Mouse (Mus musculus) liver, embryonic 14.5 days (tissue): ENCODE results near the gene Trp53bp1. TPM values are rescaled to one million over a fixed set of nuclear protein-coding genes. Genes with fewer than 3 reads are reported as not detected.

Experiments
- ATAC-seq: fragments of 200-750 bp; cut with Nextera tagmentation; 2 replicates; pipeline ENCODE4 v1.8.0; 2017; ENCODE audit warnings: moderate number of reproducible peaks, mild to moderate bottlenecking, moderate library complexity; ENCODE audit not compliant: insufficient read depth
- DNase-seq, 3 experiments: peaks; one replicate each; pipeline ENCODE4 v3.0.0-alpha.2; 2012 to 2013; ENCODE audit warnings: low read depth in 3 of 3, low spot score in 3 of 3
- H3K27ac ChIP-seq: fragments of 300-500 bp; sonication (generic); 2 replicates; pipeline ENCODE4 v1.5.1; 2014; ENCODE audit warnings: moderate library complexity, mild to moderate bottlenecking, control low read depth, inconsistent platforms
- H3K27me3 ChIP-seq: fragments of 300-500 bp; sonication (generic); 2 replicates; pipeline ENCODE4 v1.6.1; 2014; ENCODE audit warnings: mild to moderate bottlenecking, low read length, moderate library complexity; ENCODE audit not compliant: control insufficient read depth, insufficient read depth
- H3K36me3 ChIP-seq: fragments of 300-500 bp; sonication (generic); replicated peaks from 2 replicates; pipeline ENCODE4 v1.6.1; 2014; ENCODE audit warnings: low read depth; ENCODE audit not compliant: control insufficient read depth, insufficient read depth
- H3K4me1 ChIP-seq, 2 experiments: fragments of 200-500 bp in 1 of 2; fragments of 300-500 bp in 1 of 2; sonication (generic) in 1 of 2; replicated peaks; 2 replicates each; pipeline ENCODE4 v1.6.1; 2012 to 2014; ENCODE audit warnings: antibody characterized with exemption in 1 of 2, inconsistent platforms in 1 of 2, low read length in 1 of 2; ENCODE audit not compliant: control insufficient read depth in 2 of 2, insufficient read depth in 2 of 2
- H3K4me2 ChIP-seq: fragments of 300-500 bp; sonication (generic); 2 replicates; pipeline ENCODE4 v1.6.1; 2014; ENCODE audit warnings: low read depth, mild to moderate bottlenecking, control low read depth, moderate library complexity
- H3K4me3 ChIP-seq, 2 experiments: fragments of 200-500 bp in 1 of 2; fragments of 300-500 bp in 1 of 2; sonication (generic) in 1 of 2; 2 replicates each; pipeline ENCODE4 v1.5.1; 2012 to 2014; ENCODE audit warnings: low read depth in 2 of 2, low read length in 2 of 2, mild to moderate bottlenecking in 2 of 2, control low read depth in 1 of 2, inconsistent platforms in 1 of 2, moderate library complexity in 1 of 2; ENCODE audit not compliant: insufficient read depth in 1 of 2
- H3K9ac ChIP-seq: fragments of 300-500 bp; sonication (generic); replicated peaks from 2 replicates; pipeline ENCODE4 v1.6.1; 2014; ENCODE audit warnings: mild to moderate bottlenecking, control low read depth, moderate library complexity
- H3K9me3 ChIP-seq: fragments of 300-500 bp; sonication (generic); 2 replicates; pipeline ENCODE4 v1.6.1; 2016; ENCODE audit warnings: low read length, mixed read lengths; ENCODE audit not compliant: control insufficient read depth
- CTCF ChIP-seq: IDR thresholded peaks from 2 replicates; pipeline ENCODE4 v1.5.1; 2016; ENCODE audit warnings: antibody characterized with exemption, low read depth, control low read depth
- EP300 ChIP-seq: IDR thresholded peaks from 2 replicates; pipeline ENCODE4 v1.6.1; 2016; ENCODE audit warnings: antibody characterized with exemption, low read depth
- WGBS: fragments of 180-500 bp; shearing (Covaris S2); extraction: QIAGEN DNeasy Blood & Tissue Kit; methylation state at CpG from one replicate; pipeline ENCODE4 v1.1.7; 2014; ENCODE audit not compliant: insufficient replicate concordance; 5-methylcytosine and 5-hydroxymethylcytosine counted together
- polyA plus RNA-seq, 2 experiments: library from polyadenylated mRNA; depleted of rRNA in 1 of 2; stranded (reverse) in 1 of 2; unstranded in 1 of 2; fragments of >200 nt; fragmentation: Nextera tagmentation in 1 of 2; extraction: Ambion mirVana in 1 of 2; gene quantifications; 2 replicates each; pipeline versions ENCODE4 v1.2.1 to v1.2.3; 2012 to 2014

Trp53bp1 gene
- polyA plus RNA-seq, 2 experiments: 14.1 to 17.0 TPM

DNA sequence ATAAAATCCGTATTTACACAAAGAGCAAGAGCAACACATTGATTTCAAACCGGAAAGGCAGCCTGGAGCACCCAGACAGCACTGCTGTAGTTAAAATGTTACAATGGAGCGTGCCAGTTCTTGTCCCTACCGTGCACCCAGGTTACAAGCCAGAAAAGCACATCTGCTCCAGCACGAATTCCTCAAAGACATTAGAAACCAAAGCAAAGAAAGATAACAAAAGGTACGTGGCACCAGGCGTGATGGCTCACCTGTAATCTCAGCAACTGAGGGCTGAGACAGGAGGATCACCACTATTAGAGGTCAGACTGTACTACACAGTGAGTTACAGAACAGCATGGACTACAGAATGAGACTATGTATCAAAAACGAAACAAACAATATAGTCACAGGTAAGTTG lies 2.8 kb downstream of the Trp53bp1 start:
- WGBS: 71% methylated on average over 8 of the region's 8 CpGs
- Histone ChIP-seq H3K9me3 (no peaks in the 10 kb centered on the region), H3K4me1 (peaks cover 4 to 7% of the 10 kb centered on the region in 2 experiments; a peak in 3 of 4 replicates), H3K9ac (no peak overlapping the region), H3K4me2 (no peak overlapping the region), H3K4me3 (no peak overlapping the region), H3K27ac (no peak overlapping the region), H3K36me3 (no peaks in the 10 kb centered on the region), H3K27me3 (no peaks in the 10 kb centered on the region)
- no peak for TF ChIP-seq CTCF
- no peak for TF ChIP-seq EP300
- ATAC-seq (no peak), DNase-seq (no peak)

GRCm38 (mm10) chr2:121249758-121250157 lies 21.4 kb downstream of the Trp53bp1 start:
- Histone ChIP-seq H3K36me3 (no peaks in the 10 kb centered on the region), H3K27ac (no peak overlapping the region), H3K4me1 (no peaks in the 10 kb centered on the region), H3K4me3 (no peak overlapping the region), H3K9me3 (no peaks in the 10 kb centered on the region), H3K4me2 (no peak overlapping the region), H3K9ac (no peak overlapping the region), H3K27me3 (no peaks in the 10 kb centered on the region)
- TF ChIP-seq EP300 (no peak), CTCF (no peak)
- WGBS: 71% methylated on average over 2 of the region's 2 CpGs
- ATAC-seq (no peak), DNase-seq (no peak)

DNA sequence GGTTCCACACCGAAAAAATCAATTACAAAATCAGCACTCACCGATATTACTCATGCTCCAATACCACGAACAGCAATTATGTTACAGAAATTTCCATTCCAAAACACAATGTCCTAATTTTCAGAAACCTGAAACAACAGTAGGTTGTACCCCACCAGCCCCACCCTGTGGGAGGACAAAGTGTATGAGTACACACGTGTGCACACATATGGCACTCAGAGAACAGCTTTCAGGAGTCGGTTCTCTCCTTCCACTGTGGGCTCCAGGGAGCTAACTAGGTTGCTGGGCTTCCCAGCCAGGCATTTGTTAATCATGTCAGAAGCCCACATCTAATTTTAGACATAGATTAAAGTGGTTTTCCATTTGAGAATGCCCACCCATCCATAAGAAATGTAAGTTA lies 27.1 kb downstream of the Trp53bp1 start:
- no peaks in the 10 kb centered on the region for H3K4me1 ChIP-seq
- TF ChIP-seq CTCF: no peak

DNA sequence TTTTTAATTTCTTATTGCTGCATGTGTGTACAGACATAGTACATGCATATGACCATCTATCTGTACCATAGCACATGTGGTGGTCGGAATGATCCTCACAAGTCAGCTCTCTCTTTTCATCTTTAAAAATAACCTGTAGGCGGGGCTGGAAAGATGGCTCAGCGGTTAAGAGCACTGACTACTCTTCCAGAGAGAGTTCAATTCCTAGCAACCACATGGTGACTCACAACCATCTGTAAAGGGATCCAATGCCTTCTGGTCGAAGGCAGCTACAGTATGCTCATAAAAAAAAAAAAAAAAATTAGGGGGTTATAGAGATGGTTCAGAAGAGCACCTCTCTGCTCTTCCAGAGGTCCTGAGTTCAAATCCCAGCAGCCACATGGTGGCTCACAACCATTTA lies 31.8 kb downstream of the Trp53bp1 start:
- Histone ChIP-seq H3K4me2 (no peak overlapping the region), H3K36me3 (peaks cover 3% of the 10 kb centered on the region), H3K4me1 (peaks cover 9 to 22% of the 10 kb centered on the region in 2 experiments), H3K9ac (no peak overlapping the region), H3K9me3 (no peaks in the 10 kb centered on the region), H3K4me3 (no peak overlapping the region), H3K27ac (no peak overlapping the region), H3K27me3 (no peaks in the 10 kb centered on the region)
- no peak for ATAC-seq
- WGBS: 65% methylated on average over 4 of the region's 4 CpGs
- no peak for DNase-seq
- TF ChIP-seq EP300: no peak
- TF ChIP-seq CTCF: no peak

More for the DNA sequence above, 27.1 kb downstream of the Trp53bp1 start:
- Histone ChIP-seq H3K4me2 (no peak overlapping the region), H3K9ac (no peak overlapping the region), H3K27ac (no peak overlapping the region), H3K9me3 (no peaks in the 10 kb centered on the region), H3K27me3 (no peaks in the 10 kb centered on the region), H3K4me3 (no peak overlapping the region), H3K36me3 (no peaks in the 10 kb centered on the region; the same call in 1 of the 2 replicates)
- 87% methylated on average over 5 of the region's 5 CpGs for WGBS
- DNase-seq (no peak), ATAC-seq (no peak)

- Histone ChIP-seq H3K36me3 (peaks cover 20% of the 10 kb centered on the region), H3K9ac (peak overlapping the region; percentile 83), H3K4me3 (peak overlapping the region; percentile 69 to 77), H3K4me2 (peak overlapping the region; percentile 78), H3K27me3 (no peaks in the 10 kb centered on the region), H3K9me3 (no peaks in the 10 kb centered on the region), H3K4me1 (peaks cover 9 to 25% of the 10 kb centered on the region in 2 experiments), H3K27ac (peak overlapping the region; percentile 96)
- TF ChIP-seq EP300: peak; percentile 88
- TF ChIP-seq CTCF: 0 out of 2 replicates have a peak, but pooled peaks have one; percentile 9
- DNase-seq: peak; percentile 41 to 85 (median 58)
- WGBS: 17% methylated on average over 8 of the region's 8 CpGs
- ATAC-seq: peak; percentile 99
Observed at GRCm38 (mm10) chr2:121235460-121236072, 35.6 kb downstream of the Trp53bp1 start.
